Mouse (Mus musculus) cortical plate, adult 2 months (tissue): Measurements from ENCODE around the gene Ccdc107. TPM values are rescaled to one million over a fixed set of nuclear protein-coding genes. Genes with fewer than 3 reads are reported as not detected.
A peak's percentile ranks its signal among the peaks of the same experiment; 100 is the strongest.
"Not testable (repeated sequence)": the region's sequence is repeated elsewhere in the genome, so short reads cannot be mapped to it uniquely, and the experiment has no call there.

ENCODE experiments used
- H3K27ac ChIP-seq: fragments of 200-500 bp; 2 replicates; pipeline ENCODE4 v1.5.1; 2012; ENCODE audit warnings: low read length, control low read depth, inconsistent platforms; ENCODE audit not compliant: insufficient read depth
- H3K4me1 ChIP-seq: fragments of 200-500 bp; 2 replicates; pipeline ENCODE4 v1.6.1; 2011; ENCODE audit warnings: low read length; ENCODE audit not compliant: control insufficient read depth, insufficient read depth
- H3K4me3 ChIP-seq: fragments of 200-500 bp; 2 replicates; pipeline ENCODE4 v1.5.1; 2011; ENCODE audit warnings: mild to moderate bottlenecking, low read length, control low read depth; ENCODE audit not compliant: insufficient read depth
- CTCF ChIP-seq: fragments of 200-500 bp; IDR thresholded peaks from 2 replicates; pipeline ENCODE4 v1.5.1; 2011; ENCODE audit warnings: mild to moderate bottlenecking, control low read depth, low read length; ENCODE audit not compliant: insufficient read depth; ENCODE audit errors: extremely low read depth
- POLR2A ChIP-seq: fragments of 200-500 bp; IDR thresholded peaks from 2 replicates; pipeline ENCODE4 v1.6.1; 2011; ENCODE audit warnings: mild to moderate bottlenecking, low read length, control low read depth; ENCODE audit not compliant: insufficient read depth; ENCODE audit errors: extremely low read depth
- polyA plus RNA-seq: library from polyadenylated mRNA; depleted of rRNA; stranded (reverse); fragments of >200 nt; gene quantifications from 2 replicates; pipeline ENCODE4 v1.2.3, GENCODE M21; 2012

Gene Ccdc107
- polyA plus RNA-seq, 1 experiment: 82.6 TPM

DNA sequence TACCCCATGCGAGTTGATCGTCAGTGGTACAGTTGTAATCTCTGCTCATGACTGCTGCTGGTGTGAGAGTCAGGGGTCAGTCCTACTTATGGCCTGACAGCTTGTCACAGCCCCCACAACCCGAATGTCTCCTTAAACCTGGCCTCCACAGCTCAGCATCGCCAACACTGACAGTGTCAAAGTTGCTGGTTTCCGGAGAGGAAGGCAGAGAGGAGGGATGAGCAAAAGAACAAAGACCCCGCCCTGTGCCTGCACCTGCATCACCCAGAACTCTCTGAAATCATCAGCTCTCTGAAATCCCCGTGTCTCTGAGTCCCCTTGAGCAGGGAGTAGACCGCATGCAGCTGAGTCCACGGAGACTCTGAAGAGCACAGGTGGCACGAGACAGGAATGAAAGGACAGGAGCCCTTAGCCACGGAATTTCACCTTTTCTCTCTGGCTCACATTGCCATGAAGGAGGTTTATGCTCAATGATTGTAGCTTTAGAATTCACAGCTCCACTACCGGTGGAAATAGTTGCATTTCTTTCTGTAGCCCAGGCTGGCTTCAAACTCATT, 9.1 kb upstream of the Ccdc107 start, which contains the start of gene Sit1:
Gene Sit1, minus strand, starts transcription at position 200 of the 557 bp plus-strand sequence.
- Histone ChIP-seq H3K4me1 (no peaks in the 10 kb centered on the region), H3K4me3 (no peak within 1 kb of the TSS), H3K27ac (no peak within 1 kb of the TSS)
- TF ChIP-seq CTCF: no peak
- TF ChIP-seq POLR2A: no peak

DNA sequence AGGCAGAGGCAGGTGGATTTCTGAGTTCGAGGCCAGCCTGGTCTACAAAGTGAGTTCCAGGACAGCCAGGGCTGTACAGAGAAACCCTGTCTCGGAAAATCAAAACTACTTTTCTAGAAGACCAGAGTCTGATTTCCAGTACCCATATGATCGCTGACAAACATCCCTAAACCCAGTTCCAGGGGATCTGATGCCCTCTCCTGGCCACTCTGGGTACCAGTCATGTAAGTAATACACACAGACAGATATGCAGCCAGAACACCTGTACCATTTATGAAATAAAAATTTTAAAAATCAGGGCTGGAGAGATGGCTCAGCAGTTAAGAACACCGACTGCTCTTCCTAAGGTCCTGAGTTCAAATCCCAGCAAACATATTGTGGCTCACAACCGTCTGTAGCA, 7.0 kb upstream of the Ccdc107 start:
- H3K27ac ChIP-seq, H3K4me3 ChIP-seq, H3K4me1 ChIP-seq: not testable (repeated sequence)

DNA sequence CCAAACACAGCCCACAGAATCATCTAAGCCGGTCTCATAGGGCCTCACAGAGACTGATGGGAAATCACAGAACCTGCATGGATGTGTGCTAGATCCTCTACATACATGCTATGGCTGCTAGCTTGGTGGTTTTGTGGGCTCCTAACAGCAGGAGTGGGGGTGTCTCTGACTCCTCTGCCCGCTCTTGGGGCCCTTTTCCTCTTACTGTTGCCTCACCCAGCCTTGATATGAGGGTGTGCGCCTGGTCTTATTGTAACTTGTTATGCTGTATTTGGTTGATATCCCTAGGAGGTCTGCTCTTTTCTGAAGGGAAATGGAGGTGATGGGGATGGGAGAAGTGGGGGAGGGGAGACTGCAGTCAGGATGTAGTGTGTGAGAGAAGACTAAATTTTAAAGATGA, 3.1 kb upstream of the Ccdc107 start:
- H3K4me1 ChIP-seq: no peaks in the 10 kb centered on the region
- no peak for TF ChIP-seq POLR2A
- no peak for TF ChIP-seq CTCF
- H3K27ac ChIP-seq: no peak overlapping the region

DNA sequence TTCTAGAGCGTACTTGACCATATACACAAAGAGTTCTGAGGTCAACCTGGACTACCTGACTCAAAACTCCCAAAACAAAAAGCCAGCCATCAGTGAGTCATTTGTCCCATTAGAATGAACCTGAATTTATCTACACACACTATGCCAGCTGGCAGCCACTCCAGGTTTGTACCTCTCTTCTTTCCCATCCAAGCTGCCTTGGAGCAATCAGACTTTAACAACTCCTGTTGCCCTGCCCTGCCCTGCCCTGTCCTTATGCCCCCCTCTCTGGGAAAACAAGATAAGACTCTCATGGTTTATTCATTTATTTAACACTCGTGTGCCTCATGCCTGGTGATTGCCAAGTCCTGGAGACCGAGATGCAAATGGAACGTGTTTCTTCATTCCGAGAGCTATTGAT, 1.9 kb upstream of the Ccdc107 start:
- TF ChIP-seq CTCF (no peak), POLR2A (no peak)
- H3K4me1 ChIP-seq: no peaks in the 10 kb centered on the region
- no peak overlapping the region for H3K4me3 ChIP-seq
- H3K27ac ChIP-seq: no peak overlapping the region

More for the DNA sequence above, 3.1 kb upstream of the Ccdc107 start:
- no peak overlapping the region for H3K4me3 ChIP-seq

DNA sequence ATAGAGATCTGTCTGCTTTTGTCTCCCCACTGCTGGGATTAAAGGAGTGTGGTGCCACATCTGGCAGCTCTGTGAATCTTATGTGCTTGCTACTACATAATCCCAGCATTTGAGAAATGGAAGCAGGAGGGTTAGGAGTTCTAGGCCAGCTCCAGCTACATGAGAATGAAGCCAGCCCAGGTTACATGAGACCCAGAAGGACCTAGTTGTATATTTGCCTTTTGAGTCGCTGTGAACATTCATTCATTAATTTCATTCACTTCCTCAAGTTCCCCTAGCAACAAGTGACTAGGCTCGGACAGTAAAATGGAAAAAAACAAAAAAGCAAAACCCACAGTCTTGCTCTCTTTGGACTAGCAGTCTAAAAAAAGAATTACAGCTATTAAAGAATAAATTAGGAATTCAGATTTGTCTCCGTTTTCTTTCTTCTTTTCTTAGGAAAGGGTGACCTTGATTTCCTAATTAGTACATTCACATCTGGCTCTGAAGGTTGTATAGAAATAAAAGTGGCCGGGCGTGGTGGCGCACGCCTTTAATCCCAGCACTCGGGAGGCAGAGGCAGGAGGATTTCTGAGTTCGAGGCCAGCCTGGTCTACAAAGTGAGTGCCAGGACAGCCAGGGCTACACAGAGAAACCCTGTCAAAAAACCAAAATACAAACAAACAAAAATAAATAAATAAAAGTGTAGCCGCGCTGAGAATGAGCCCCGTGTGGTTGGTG, 439 bp upstream of the Ccdc107 start:
- no peak for TF ChIP-seq CTCF
- no peak for TF ChIP-seq POLR2A
- no peaks in the 10 kb centered on the region for H3K4me1 ChIP-seq
- H3K4me3 ChIP-seq: no peak overlapping the region
- H3K27ac ChIP-seq: no peak overlapping the region

DNA sequence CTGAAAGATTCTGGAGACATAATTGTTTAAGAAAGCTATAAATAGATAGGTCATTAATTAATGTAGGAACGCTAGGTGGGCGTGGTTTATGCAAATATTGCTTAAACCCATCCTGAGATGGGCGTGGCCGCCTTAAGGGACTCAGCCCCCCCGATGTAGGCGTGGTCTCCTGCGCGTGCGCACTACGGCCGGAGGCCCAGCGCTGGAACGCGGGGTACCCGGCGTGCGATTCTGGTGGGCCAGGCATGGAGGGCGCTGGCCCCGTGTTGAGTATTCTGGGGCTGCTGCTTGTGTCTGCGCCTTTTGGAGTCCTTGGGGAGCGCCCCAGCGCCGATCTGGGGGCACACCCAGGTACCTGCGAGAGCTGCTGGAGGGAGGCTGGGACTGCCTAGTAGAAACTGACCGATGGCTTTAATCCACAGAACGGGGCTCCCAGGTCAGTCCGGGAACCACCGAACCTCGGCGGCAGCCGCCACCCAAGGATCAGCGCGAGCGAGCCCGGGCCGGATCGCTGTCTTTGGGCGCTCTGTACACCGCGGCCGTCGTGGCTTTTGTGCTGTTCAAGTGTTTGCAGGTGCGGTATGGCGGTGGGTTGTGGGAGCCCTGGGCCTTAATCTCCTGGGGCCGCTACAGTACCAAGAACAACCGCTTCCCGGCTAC, 616 bp downstream of the Ccdc107 start:
- H3K4me1 ChIP-seq: no peaks in the 10 kb centered on the region
- H3K4me3 ChIP-seq: peak overlapping the region; percentile 80
- TF ChIP-seq POLR2A (peak; percentile 96), CTCF (no peak)
- H3K27ac ChIP-seq: peak overlapping the region; percentile 25; the same call in 1 of the 2 replicates

DNA sequence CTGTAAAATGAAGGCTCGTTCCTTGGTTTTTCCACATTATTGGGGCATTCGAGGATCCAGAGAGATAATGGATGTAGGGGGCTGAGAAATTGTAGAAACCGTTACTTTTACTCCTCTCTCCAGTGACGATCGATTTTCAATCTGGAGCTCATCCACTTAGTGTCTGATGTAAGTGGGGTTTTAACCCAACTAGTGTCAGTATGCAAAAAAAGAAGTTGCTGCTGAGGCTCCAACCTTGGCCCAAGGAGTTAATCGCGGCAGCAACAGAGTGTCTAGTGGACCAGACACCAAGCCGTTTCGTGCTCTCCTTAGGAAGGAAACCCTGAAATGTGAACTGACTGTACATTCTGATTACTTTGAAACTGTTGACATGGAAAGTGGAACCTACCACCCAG, 1.1 kb downstream of the Ccdc107 start:
- H3K27ac ChIP-seq: no peak overlapping the region
- peak overlapping the region; percentile 80 for H3K4me3 ChIP-seq
- no peaks in the 10 kb centered on the region for H3K4me1 ChIP-seq
- no peak for TF ChIP-seq CTCF
- no peak for TF ChIP-seq POLR2A

DNA sequence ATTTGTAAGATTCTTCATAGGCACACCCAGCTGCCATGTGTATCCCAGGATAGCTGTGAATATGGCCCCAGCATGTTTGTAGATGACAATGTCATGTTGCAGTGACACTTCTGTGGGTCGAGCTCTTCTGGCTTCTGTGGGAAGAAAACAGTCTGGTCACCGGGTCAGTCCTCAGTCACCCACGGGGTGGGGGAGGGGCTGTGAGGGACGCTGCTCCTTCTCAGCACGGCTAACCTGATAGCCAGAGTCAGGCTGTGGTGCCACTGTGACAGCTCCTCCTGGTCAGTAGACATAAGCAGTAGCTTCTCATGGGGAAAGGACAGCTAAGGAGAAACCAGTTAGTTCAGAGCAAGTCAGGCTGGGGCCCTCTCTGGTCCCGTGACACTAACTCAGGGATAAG, 3.9 kb downstream of the Ccdc107 start:
- Histone ChIP-seq H3K4me3 (no peak overlapping the region), H3K27ac (no peak overlapping the region), H3K4me1 (no peaks in the 10 kb centered on the region)
- TF ChIP-seq CTCF: no peak
- TF ChIP-seq POLR2A: no peak

DNA sequence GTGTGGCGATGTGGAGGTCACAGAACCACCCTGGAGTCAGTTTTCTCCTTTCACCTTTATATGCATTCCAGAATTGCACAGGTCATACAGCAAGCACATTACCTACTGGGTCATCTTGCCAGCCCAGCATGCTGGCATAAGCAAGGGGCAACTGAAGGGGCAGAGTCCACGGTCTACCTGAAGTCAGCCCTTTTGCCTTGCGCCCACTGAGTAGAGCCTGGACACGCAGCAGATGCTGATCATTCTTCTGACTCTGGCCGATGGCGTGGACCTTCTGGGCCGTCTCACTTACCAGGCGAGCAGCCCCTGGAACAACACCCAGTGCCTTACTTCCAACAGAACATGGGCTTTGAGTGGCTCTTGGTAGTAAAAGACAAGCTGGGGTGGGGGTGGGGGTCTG, 4.7 kb downstream of the Ccdc107 start:
- Histone ChIP-seq H3K4me3 (no peak overlapping the region), H3K4me1 (no peaks in the 10 kb centered on the region), H3K27ac (no peak overlapping the region)
- no peak for TF ChIP-seq POLR2A
- no peak for TF ChIP-seq CTCF

DNA sequence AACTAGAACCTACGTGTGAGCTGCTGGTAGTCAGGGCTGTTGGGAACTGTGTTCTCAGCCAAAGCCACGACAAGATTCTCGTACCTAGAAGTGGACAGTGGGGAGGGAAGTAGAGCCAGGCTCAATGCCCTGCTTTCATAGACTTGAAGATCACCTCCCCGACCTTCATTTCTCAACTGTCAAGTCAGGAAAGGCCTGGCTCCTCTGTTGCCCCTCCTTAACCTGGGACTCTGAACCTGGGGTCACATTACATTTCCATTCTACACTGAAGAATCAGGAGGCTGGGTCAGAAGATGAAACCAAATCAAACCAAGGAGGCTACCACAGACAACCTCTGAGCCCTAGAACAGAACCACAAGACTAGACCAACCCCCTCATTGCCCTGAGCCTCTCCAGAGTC, 5.2 kb downstream of the Ccdc107 start:
- Histone ChIP-seq H3K4me3 (no peak overlapping the region), H3K4me1 (no peaks in the 10 kb centered on the region), H3K27ac (no peak overlapping the region)
- no peak for TF ChIP-seq CTCF
- TF ChIP-seq POLR2A: no peak
